Mouse (Mus musculus): ENCODE results near the gene Wdr91. TPM values are rescaled to one million over a fixed set of nuclear protein-coding genes. Genes with fewer than 3 reads are reported as not detected.

Wdr91 gene
- total RNA-seq, 1 experiment: 22.6 TPM

DNA sequence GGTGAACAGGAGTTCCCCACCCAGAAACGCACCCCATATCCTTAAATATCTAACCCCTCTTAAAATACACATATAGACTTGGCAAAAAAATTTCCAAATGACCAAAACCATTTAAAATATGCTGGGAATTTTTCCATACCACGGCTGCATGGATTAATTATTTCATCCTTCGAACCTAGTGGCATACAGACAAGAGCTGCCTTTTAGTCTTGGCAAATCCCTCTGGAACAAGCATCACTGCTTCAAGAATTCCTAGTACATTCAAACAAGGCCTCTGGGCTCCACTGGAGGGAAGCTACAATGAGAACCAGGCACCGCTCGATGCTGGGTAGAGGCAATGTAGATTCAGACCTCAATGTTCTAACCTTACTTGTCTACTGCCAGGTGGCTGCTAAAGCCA, 40.0 kb downstream of the Wdr91 start:
- H3K4me1 ChIP-seq (ENCODE audit: control insufficient read depth in 2 of 2, insufficient read depth in 2 of 2, low read length in 2 of 2, poor library complexity in 1 of 2): peaks cover under 1 to 21% of the 10 kb centered on the region in 2 experiments; a peak in 3 of 4 replicates
- TF ChIP-seq ZNF384 (IDR thresholded peaks at IDR 0.05; ENCODE audit: low read depth, low read length): no peak
- no peak for TF ChIP-seq CHD2 (IDR thresholded peaks at IDR 0.05; ENCODE audit: low read depth, low read length)
- TF ChIP-seq HCFC1 (IDR thresholded peaks at IDR 0.05; ENCODE audit: borderline replicate concordance, insufficient read depth, low read length): no peak
- no peak overlapping the region for H3K4me3 ChIP-seq (ENCODE audit: insufficient read depth in 1 of 2, low read depth in 1 of 2, low read length in 2 of 2, poor library complexity in 1 of 2, severe bottlenecking in 1 of 2)
- in situ Hi-C loops (cut with MboI; ENCODE audit: low sequenced_read_pairs in 2 of 2, unreplicated experiment in 2 of 2): no loop called here
- H3K9ac ChIP-seq (ENCODE audit: insufficient read depth, low read depth, low read length, poor library complexity, severe bottlenecking): no peak overlapping the region
- DNase-seq (ENCODE audit: low read depth, low spot score): no peak
- H3K36me3 ChIP-seq (ENCODE audit: control insufficient read depth, insufficient read depth, low read length, poor library complexity, severe bottlenecking): peaks cover 3% of the 10 kb centered on the region; the same call in 1 of the 2 replicates
- H3K9me3 ChIP-seq (ENCODE audit: control insufficient read depth, insufficient read depth, low read depth, low read length): no peaks in the 10 kb centered on the region
- no peak overlapping the region for H3K27ac ChIP-seq (ENCODE audit: insufficient read depth, low read depth, low read length, poor library complexity, severe bottlenecking)

DNA sequence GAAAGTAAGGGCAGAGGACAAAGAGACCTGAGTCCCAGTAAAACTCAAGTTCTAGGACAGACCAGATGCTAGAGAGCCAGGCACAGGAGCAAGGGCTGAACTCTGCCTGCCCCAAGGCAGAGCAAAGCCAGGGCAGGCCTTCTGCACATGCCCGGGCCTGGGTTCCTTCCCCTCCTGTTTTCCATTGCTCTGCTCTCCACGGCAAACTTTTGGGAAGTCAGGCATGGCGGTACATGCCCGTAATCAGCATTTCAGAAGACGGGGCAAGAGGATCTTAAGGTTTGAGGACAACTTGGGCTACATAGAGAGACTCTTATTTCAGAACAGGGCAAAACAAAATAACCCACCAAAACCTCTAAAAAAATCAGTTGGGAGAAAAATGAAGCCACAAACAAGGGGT, 40.5 kb downstream of the Wdr91 start:
- in situ Hi-C loops (cut with MboI; ENCODE audit: low sequenced_read_pairs in 2 of 2, unreplicated experiment in 2 of 2): no loop called here

DNA sequence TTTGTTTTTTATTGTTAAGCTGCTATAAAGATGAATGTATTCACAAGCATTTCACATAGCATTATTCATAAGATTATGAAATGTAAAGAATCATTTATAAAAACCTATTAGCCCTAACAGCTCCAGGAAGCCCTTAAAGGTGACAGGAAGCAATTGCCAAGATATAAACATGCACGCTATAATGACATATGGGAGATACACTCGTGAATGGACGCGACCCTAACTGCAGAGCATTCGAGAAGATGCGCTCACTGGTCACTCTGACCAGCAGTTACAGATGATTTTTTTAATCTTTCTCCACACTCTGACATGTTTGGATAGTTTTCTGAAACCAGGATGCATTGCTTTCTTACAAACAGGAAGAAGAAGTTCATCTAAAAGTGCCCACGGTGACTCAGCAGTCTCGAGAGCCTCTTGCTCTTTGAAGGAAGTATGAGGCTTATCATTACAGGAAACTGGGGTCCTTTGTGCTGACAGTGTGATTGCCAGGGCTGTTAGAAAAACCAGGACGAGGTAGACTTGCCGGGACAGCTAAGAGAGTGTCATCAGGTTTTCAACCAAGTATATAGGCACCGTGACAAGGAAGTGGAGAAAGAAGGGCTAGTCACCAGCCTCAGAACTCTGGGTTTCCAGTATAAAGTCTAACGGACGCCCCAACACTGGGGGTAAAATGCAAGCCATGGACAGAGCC, 41.3 kb downstream of the Wdr91 start:
- Histone ChIP-seq H3K27ac (ENCODE audit: insufficient read depth, low read depth, low read length, poor library complexity, severe bottlenecking) (no peak overlapping the region), H3K4me1 (ENCODE audit: control insufficient read depth in 2 of 2, insufficient read depth in 2 of 2, low read length in 2 of 2, poor library complexity in 1 of 2) (peaks cover 2 to 26% of the 10 kb centered on the region in 2 experiments; a peak in 3 of 4 replicates), H3K36me3 (ENCODE audit: control insufficient read depth, insufficient read depth, low read length, poor library complexity, severe bottlenecking) (no peaks in the 10 kb centered on the region), H3K4me3 (ENCODE audit: insufficient read depth in 1 of 2, low read depth in 1 of 2, low read length in 2 of 2, poor library complexity in 1 of 2, severe bottlenecking in 1 of 2) (no peak overlapping the region), H3K9ac (ENCODE audit: insufficient read depth, low read depth, low read length, poor library complexity, severe bottlenecking) (no peak overlapping the region), H3K9me3 (ENCODE audit: control insufficient read depth, insufficient read depth, low read depth, low read length) (no peaks in the 10 kb centered on the region)
- DNase-seq (ENCODE audit: low read depth, low spot score): no peak
- no peak for TF ChIP-seq ZNF384 (IDR thresholded peaks at IDR 0.05; ENCODE audit: low read depth, low read length)
- no peak for TF ChIP-seq ZC3H11A (IDR thresholded peaks at IDR 0.05; ENCODE audit: borderline replicate concordance, low read depth, low read length)
- TF ChIP-seq HCFC1 (IDR thresholded peaks at IDR 0.05; ENCODE audit: borderline replicate concordance, insufficient read depth, low read length): no peak
- no peak for TF ChIP-seq CHD2 (IDR thresholded peaks at IDR 0.05; ENCODE audit: low read depth, low read length)
- no peak for TF ChIP-seq MAFK (IDR thresholded peaks at IDR 0.05; ENCODE audit: insufficient read depth, low read depth, low read length)
- in situ Hi-C loops (cut with MboI; ENCODE audit: low sequenced_read_pairs in 2 of 2, unreplicated experiment in 2 of 2): no loop called here

More for the DNA sequence above, 40.5 kb downstream of the Wdr91 start:
- H3K4me1 ChIP-seq (ENCODE audit: control insufficient read depth in 2 of 2, insufficient read depth in 2 of 2, low read length in 2 of 2, poor library complexity in 1 of 2): peaks cover 2 to 26% of the 10 kb centered on the region in 2 experiments; a peak in 3 of 4 replicates
- H3K4me3 ChIP-seq (ENCODE audit: insufficient read depth in 1 of 2, low read depth in 1 of 2, low read length in 2 of 2, poor library complexity in 1 of 2, severe bottlenecking in 1 of 2): no peak overlapping the region
- DNase-seq (ENCODE audit: low read depth, low spot score): no peak
- TF ChIP-seq ZNF384 (IDR thresholded peaks at IDR 0.05; ENCODE audit: low read depth, low read length): no peak
- no peak for TF ChIP-seq HCFC1 (IDR thresholded peaks at IDR 0.05; ENCODE audit: borderline replicate concordance, insufficient read depth, low read length)
- no peak for TF ChIP-seq MAFK (IDR thresholded peaks at IDR 0.05; ENCODE audit: insufficient read depth, low read depth, low read length)
- TF ChIP-seq ZC3H11A (IDR thresholded peaks at IDR 0.05; ENCODE audit: borderline replicate concordance, low read depth, low read length): no peak
- TF ChIP-seq CHD2 (IDR thresholded peaks at IDR 0.05; ENCODE audit: low read depth, low read length): no peak
- H3K27ac ChIP-seq (ENCODE audit: insufficient read depth, low read depth, low read length, poor library complexity, severe bottlenecking): no peak overlapping the region
- no peak overlapping the region for H3K9ac ChIP-seq (ENCODE audit: insufficient read depth, low read depth, low read length, poor library complexity, severe bottlenecking)
- H3K36me3 ChIP-seq (ENCODE audit: control insufficient read depth, insufficient read depth, low read length, poor library complexity, severe bottlenecking): peaks cover 1% of the 10 kb centered on the region; the same call in 1 of the 2 replicates
- no peaks in the 10 kb centered on the region for H3K9me3 ChIP-seq (ENCODE audit: control insufficient read depth, insufficient read depth, low read depth, low read length)

DNA sequence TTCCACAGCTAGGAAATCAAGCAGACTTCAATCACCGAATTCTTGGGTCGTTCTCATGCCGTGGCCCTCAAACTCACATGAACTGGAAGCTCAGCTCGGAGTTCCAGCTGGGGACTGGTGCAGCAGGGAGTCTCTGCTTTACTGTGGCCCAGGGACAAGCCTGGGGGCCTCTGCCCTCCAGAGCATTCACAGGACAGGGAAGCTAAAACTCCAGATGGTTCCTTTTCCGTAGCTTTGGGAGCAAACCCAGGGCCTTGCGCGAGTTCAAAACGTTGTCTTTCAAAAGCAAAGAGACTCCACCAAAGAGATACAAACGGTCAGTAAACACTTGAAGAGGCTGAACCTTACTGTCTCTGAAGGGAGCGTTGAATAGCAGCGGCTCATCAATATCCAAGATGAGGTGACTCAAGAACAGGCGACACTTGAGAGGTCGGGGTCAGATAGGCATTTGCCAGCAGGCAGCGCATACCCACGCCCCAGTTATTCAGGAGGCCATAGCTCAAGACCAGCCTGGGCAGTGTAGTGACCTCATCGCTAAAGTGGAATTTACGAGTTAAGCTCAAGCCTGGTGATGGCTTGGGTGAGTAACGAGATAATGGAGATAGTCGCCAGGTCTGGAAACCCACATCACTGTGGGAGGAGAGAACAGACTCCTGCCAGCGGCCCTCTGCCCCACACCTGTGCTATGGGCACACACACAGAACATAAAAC, 42.0 kb downstream of the Wdr91 start:
- Histone ChIP-seq H3K9ac (ENCODE audit: insufficient read depth, low read depth, low read length, poor library complexity, severe bottlenecking) (no peak overlapping the region), H3K36me3 (ENCODE audit: control insufficient read depth, insufficient read depth, low read length, poor library complexity, severe bottlenecking) (no peaks in the 10 kb centered on the region), H3K4me1 (ENCODE audit: control insufficient read depth in 2 of 2, insufficient read depth in 2 of 2, low read length in 2 of 2, poor library complexity in 1 of 2) (peaks cover 2 to 26% of the 10 kb centered on the region in 2 experiments; a peak in 3 of 4 replicates), H3K4me3 (ENCODE audit: insufficient read depth in 1 of 2, low read depth in 1 of 2, low read length in 2 of 2, poor library complexity in 1 of 2, severe bottlenecking in 1 of 2) (no peak overlapping the region), H3K27ac (ENCODE audit: insufficient read depth, low read depth, low read length, poor library complexity, severe bottlenecking) (no peak overlapping the region), H3K9me3 (ENCODE audit: control insufficient read depth, insufficient read depth, low read depth, low read length) (no peaks in the 10 kb centered on the region)
- DNase-seq (ENCODE audit: low read depth, low spot score): no peak
- TF ChIP-seq CHD2 (IDR thresholded peaks at IDR 0.05; ENCODE audit: low read depth, low read length) (no peak), HCFC1 (IDR thresholded peaks at IDR 0.05; ENCODE audit: borderline replicate concordance, insufficient read depth, low read length) (no peak), MAFK (IDR thresholded peaks at IDR 0.05; ENCODE audit: insufficient read depth, low read depth, low read length) (no peak), ZC3H11A (IDR thresholded peaks at IDR 0.05; ENCODE audit: borderline replicate concordance, low read depth, low read length) (no peak), ZNF384 (IDR thresholded peaks at IDR 0.05; ENCODE audit: low read depth, low read length) (no peak)
- in situ Hi-C loops (cut with MboI; ENCODE audit: low sequenced_read_pairs in 2 of 2, unreplicated experiment in 2 of 2): no loop called here
